15 mouse cellular contexts compared by ENCODE assay signal in the genomic region with DNA sequence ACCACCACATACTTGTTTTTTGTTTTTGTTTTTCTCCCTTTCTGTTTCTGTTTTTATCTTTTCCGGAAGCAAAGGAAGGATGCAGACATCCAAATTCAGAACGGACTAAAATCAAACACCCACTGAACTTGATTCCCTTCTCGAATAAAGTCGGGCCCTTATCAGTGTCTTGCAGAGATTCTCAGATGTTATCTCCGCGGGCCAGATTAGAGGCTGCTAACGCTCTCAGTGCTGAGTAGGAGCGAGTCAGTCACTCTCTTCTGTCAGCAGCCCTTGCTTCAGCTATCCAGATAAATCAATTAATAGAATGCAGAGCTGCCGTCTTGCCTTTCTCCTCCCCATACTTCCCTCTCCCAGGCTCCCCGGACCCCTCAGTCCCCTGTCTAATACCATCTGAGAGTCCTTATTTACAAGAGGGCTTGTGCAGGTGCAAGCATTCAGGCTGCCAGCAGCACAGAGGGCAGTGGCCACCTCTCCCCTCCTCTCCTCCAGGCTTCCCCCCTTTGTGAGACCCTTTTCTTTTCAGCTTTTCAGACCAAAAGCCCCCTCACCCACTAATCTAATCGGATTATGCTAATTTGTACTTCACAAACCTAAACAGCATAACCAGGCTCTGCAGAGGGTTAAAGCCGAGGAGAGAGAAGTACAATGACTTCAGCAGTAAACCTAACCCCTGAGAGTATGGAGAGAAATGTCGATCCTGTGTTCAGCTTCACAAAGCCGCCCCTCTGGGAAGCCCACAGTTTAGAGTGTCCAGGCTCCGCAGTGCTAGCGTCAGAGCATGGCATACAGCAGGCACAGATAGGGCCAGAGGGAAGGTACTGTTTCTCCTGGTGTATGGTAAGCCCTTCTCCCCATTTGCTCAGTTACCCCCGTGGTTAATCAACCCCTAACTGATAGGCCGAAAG. TPM values are rescaled to one million over a fixed set of nuclear protein-coding genes. Genes with fewer than 3 reads are reported as not detected.
A peak's percentile ranks its signal among the peaks of the same experiment; 100 is the strongest.
DNase-seq lines count a peak whose midpoint lies in the region; ATAC-seq lines count a peak whose summit lies in the region.
"Had no signal": no experiment of that assay in that cellular context is flagged by ENCODE, and none has a peak within 500 bp of the region (broad histone marks: within the 10 kb centered on the region; RNA-seq: fewer than 3 reads in every experiment).

No protein-coding gene starts in this region.

- peak overlapping the region; percentile 17 for H3K4me2 ChIP-seq in heart, embryonic 15.5 days
- H3K4me2 ChIP-seq in hindbrain, embryonic 13.5 days: 0 out of 2 replicates have a peak overlapping the region, but pooled peaks have one; percentile 7
- H3K4me2 ChIP-seq in neural tube, embryonic 13.5 days: no peak overlapping the region
- H3K4me2 ChIP-seq: liver, embryonic 15.5 days had no signal

- H3K4me3 ChIP-seq in heart, embryonic 15.5 days: no peak overlapping the region
- no peak overlapping the region for H3K4me3 ChIP-seq in hindbrain, embryonic 13.5 days
- H3K4me3 ChIP-seq in neural tube, embryonic 13.5 days: no peak overlapping the region
- H3K4me3 ChIP-seq: gastrocnemius, adult 2 months; liver, embryonic 15.5 days had no signal

- no peak for ATAC-seq in heart, embryonic 15.5 days (replicated peaks; ENCODE audit: insufficient number of reproducible peaks, insufficient read depth, low FRiP score, low read depth)
- peak; percentile 79 for ATAC-seq in hindbrain, embryonic 13.5 days (ENCODE audit: low FRiP score)
- ATAC-seq in neural tube, embryonic 13.5 days (ENCODE audit: low read depth): peak; percentile 43; the same call in 1 of the 2 replicates
- ATAC-seq: CD4-positive, CD25-positive, alpha-beta regulatory T cell, adult 4 months had no signal

- H3K9ac ChIP-seq in heart, embryonic 15.5 days: 0 out of 2 replicates have a peak overlapping the region, but pooled peaks have one; percentile 1
- no peak overlapping the region for H3K9ac ChIP-seq in hindbrain, embryonic 13.5 days
- H3K9ac ChIP-seq in neural tube, embryonic 13.5 days: peak overlapping the region; percentile 3; the same call in 1 of the 2 replicates
- H3K9ac ChIP-seq: liver, embryonic 15.5 days had no signal

- no peak for DNase-seq in heart, adult 18-20 months
- DNase-seq in embryo, embryonic 11 days: peak; percentile 45
- DNase-seq in spleen, postnatal 36 days (ENCODE audit: low spot score in 2 of 2): no peak
- DNase-seq in testis, postnatal 10 days (ENCODE audit: low spot score): no peak
- DNase-seq: adrenal gland, postnatal 10 days; cerebellum, adult 11-12 months; gastrocnemius, adult 2 months; kidney, adult 11 months had no signal

- WGBS in heart, embryonic 15.5 days: 19% methylated on average over 18 of the region's 18 CpGs
- WGBS in hindbrain, embryonic 13.5 days: 17% methylated on average over 18 of the region's 18 CpGs
- WGBS in neural tube, embryonic 13.5 days: 26% methylated on average over 18 of the region's 18 CpGs

- no peak overlapping the region for H3K27ac ChIP-seq in heart, embryonic 15.5 days
- 0 out of 2 replicates have a peak overlapping the region, but pooled peaks have one; percentile 37 for H3K27ac ChIP-seq in hindbrain, embryonic 13.5 days
- H3K27ac ChIP-seq in neural tube, embryonic 13.5 days (replicated peaks): no peak overlapping the region
- H3K27ac ChIP-seq: gastrocnemius, adult 2 months; liver, embryonic 15.5 days; macrophage had no signal

- peaks cover 25% of the 10 kb centered on the region for H3K4me1 ChIP-seq in heart, embryonic 15.5 days (replicated peaks)
- peaks cover 13% of the 10 kb centered on the region for H3K4me1 ChIP-seq in hindbrain, embryonic 13.5 days (replicated peaks)
- H3K4me1 ChIP-seq in neural tube, embryonic 13.5 days (replicated peaks): no peaks in the 10 kb centered on the region; the same call in 1 of the 2 replicates

- no peaks in the 10 kb centered on the region for H3K36me3 ChIP-seq in heart, embryonic 15.5 days
- no peaks in the 10 kb centered on the region for H3K36me3 ChIP-seq in hindbrain, embryonic 13.5 days
- no peaks in the 10 kb centered on the region for H3K36me3 ChIP-seq in neural tube, embryonic 13.5 days
- H3K36me3 ChIP-seq: liver, embryonic 15.5 days had no signal

- no peaks in the 10 kb centered on the region for H3K27me3 ChIP-seq in heart, embryonic 15.5 days
- H3K27me3 ChIP-seq in hindbrain, embryonic 13.5 days: no peaks in the 10 kb centered on the region
- no peaks in the 10 kb centered on the region for H3K27me3 ChIP-seq in neural tube, embryonic 13.5 days
- H3K27me3 ChIP-seq: liver, embryonic 15.5 days had no signal

- no peaks in the 10 kb centered on the region for H3K9me3 ChIP-seq in heart, embryonic 15.5 days (replicated peaks)
- no peaks in the 10 kb centered on the region for H3K9me3 ChIP-seq in hindbrain, embryonic 13.5 days
- no peaks in the 10 kb centered on the region for H3K9me3 ChIP-seq in neural tube, embryonic 13.5 days
- H3K9me3 ChIP-seq: liver, embryonic 15.5 days had no signal

RNA-seq across cellular contexts. Expression of a gene that starts 17.6 kb away (rescaled TPM):
- 0.06 TPM in 1 of 2 replicates, not detected in the other for polyA plus RNA-seq in heart, embryonic 15.5 days (2015; fragmentation: Nextera tagmentation; extraction: Ambion mirVana)
- under 1 TPM in 1 of 2 experiments, not detected in 1; 0.15 TPM for total RNA-seq in heart, adult 18-20 months (2021)
- 2.0 and 4.2 TPM in 2 replicates for polyA plus RNA-seq in hindbrain, embryonic 13.5 days (2015; fragmentation: Nextera tagmentation; extraction: Ambion mirVana)
- 0.19 TPM in 1 of 2 replicates, not detected in the other for polyA plus RNA-seq in neural tube, embryonic 13.5 days (2015; fragmentation: Nextera tagmentation; extraction: Ambion mirVana)
- polyA plus RNA-seq: CD4-positive, CD25-positive, alpha-beta regulatory T cell, adult 4 months; large intestine, adult 2 months; liver, embryonic 15.5 days had no signal

RNA-seq across cellular contexts. Expression of a gene that starts 28.7 kb away (rescaled TPM):
- polyA plus RNA-seq in heart, embryonic 15.5 days (2015; fragmentation: Nextera tagmentation; extraction: Ambion mirVana): 7.7 and 8.7 TPM in 2 replicates
- total RNA-seq in heart, adult 18-20 months (2021): 10 to 100 TPM; 21.8 to 23.4 TPM
- 7.7 and 7.9 TPM in 2 replicates for polyA plus RNA-seq in hindbrain, embryonic 13.5 days (2015; fragmentation: Nextera tagmentation; extraction: Ambion mirVana)
- 5.6 and 7.2 TPM in 2 replicates for polyA plus RNA-seq in neural tube, embryonic 13.5 days (2015; fragmentation: Nextera tagmentation; extraction: Ambion mirVana)
